Mouse (Mus musculus): ENCODE measurements around the gene Scn4b.

Gene Scn4b

GRCm38 (mm10) chr9:45126941-45127340 is 11.3 kb upstream of the Scn4b start:
- DNase-seq (ENCODE audit: low read depth), result no peak

GRCm38 (mm10) chr9:45130119-45130518 is 8.1 kb upstream of the Scn4b start:
- no peak for DNase-seq (ENCODE audit: low read depth)

DNA sequence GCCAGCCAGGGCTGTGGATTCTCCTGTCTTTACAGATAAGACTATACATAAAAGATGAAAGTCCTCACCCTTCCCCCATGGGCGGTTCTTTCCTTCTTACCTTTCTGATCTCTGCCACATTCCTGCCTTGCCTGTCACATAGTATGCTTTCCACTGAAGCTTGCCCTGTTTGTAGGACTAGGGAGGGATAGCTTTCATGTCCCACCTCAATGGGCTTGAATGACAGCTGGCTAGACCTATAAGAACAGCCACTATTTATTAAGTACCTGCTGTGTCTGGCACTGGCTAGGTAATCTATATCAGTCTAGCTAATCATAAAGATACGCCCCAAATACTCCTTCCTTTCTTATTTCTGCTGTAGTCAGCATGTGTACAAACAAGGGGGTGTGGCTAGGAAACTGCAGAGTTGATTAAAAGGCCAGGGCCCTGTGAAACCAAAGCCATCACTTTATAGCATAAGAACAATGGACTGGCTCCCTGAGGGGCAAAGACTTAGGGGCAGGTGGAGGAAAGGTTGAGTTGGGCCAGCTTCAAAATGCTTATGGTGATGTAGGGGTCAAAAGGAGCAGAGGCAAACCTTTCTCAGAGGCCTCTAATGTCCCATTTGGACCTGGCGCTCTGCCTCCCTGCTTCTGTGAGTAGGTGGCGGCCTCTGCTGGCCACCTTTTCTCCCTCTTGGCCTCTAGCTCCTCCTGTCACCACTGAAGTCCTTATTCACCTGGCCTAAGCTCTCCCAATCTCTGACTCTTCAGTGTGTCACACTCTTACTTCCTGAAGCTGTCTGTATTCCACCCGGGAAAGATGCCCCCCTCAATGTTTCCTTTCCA is 4.5 kb upstream of the Scn4b start:
- no peak for DNase-seq (ENCODE audit: low read depth)

GRCm38 (mm10) chr9:45136442-45137169 is 1.6 kb upstream of the Scn4b start:
- no peak for DNase-seq (ENCODE audit: low read depth)

DNA sequence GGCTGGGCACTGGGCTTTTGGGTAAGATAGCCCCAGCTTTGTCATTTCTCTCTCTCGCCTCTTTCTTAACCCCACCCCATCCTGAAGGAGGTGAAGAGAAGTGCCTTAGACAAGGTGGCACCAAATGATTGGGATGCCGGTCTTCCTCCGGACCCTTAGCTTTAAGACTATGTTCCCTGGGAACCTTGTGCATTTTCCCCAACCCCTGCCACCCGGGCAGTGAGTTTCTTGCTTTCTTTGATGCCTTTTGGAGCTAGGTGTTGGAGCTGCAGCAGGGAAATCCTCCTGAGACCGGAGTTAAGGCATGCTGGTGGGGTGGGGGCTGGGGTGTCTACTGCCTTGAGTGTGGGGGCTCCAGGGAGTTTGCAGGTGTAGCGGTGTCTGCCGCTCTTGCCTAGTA is 887 bp downstream of the Scn4b start:
- DNase-seq (ENCODE audit: low read depth), result no peak

GRCm38 (mm10) chr9:45140945-45141344 is 2.8 kb downstream of the Scn4b start:
- no peak for DNase-seq (ENCODE audit: low read depth)

- no peak for DNase-seq (ENCODE audit: low read depth)
These were observed 4.5 kb downstream of the Scn4b start for GRCm38 (mm10) chr9:45142686-45143085.

GRCm38 (mm10) chr9:45145533-45146266 is 7.5 kb downstream of the Scn4b start:
- DNase-seq (ENCODE audit: low read depth), result no peak

- DNase-seq (ENCODE audit: low read depth), result no peak
These were observed 8.0 kb downstream of the Scn4b start for GRCm38 (mm10) chr9:45146267-45146597.

DNA sequence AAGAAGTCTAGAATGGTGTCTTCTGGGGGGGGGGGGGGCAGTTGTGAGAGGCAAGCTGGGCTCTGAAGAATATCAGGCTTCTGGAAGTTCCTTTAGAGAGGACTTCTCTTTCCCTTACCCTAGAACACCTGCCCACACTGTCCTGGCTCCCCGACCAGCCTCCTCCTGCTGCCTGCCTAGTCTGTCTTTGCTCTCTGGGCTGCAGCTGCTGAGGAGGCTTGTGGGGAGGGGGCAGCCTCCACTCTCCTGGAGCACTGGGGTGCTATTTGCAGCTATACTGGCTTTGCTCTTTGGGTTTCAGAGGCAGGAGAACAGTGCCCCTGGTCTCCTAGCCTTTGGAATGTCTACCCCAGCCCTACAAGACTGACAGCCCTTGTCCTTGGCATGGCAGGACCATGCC is 12.7 kb downstream of the Scn4b start:
- DNase-seq (ENCODE audit: low read depth), result no peak

- DNase-seq (ENCODE audit: low read depth), result no peak
These were observed 15.2 kb downstream of the Scn4b start for GRCm38 (mm10) chr9:45153361-45153760.

GRCm38 (mm10) chr9:45167903-45168302 is 29.7 kb downstream of the Scn4b start:
- DNase-seq (ENCODE audit: low read depth), result no peak

DNA sequence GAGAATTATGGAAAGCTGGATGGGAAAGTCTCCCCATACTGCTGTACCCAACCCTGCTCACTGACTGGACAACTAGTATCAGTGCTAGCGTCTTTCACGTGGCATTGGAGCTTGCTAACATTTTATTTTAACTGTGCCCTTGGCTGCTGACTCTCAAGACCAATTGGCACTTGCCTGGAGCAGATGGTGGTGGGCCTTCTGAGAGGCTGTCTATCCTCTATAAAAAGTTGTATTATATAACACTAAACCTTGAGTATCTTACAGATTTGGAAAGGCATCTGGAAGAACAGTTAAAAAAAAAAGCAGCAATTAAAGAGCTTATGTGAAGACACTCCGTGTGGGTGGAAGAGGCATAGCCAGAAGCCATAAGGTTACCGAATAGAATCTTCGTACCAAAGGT is 32.0 kb downstream of the Scn4b start:
- DNase-seq (ENCODE audit: low read depth), result no peak

GRCm38 (mm10) chr9:45171073-45171610 is 32.9 kb downstream of the Scn4b start:
- DNase-seq (ENCODE audit: low read depth), result no peak

- DNase-seq (ENCODE audit: low read depth), result no peak
These were observed 35.3 kb downstream of the Scn4b start for GRCm38 (mm10) chr9:45173475-45173874.

- DNase-seq (ENCODE audit: low read depth), result no peak
These were observed 41.1 kb downstream of the Scn4b start for GRCm38 (mm10) chr9:45179282-45179681.

DNA sequence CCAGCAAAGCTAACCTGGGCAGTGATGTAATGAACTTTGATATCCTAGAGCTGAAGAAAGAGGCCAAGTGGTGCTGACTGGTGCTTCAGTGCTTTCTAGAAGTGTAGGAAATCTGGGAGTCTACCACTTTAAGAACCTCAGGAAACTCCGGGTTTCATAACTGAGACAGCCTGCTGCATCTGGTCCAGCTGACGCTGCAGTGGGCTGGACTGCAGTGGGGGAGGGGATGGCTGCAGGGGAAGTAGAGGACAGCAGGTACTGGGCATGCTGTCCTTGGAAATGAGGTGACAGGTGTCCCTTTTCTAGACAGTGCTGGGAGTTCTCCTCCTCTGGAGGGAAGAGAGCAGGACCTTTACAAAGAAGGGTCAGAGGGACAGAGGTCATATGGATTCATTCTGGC is 43.6 kb downstream of the Scn4b start, which contains the start of gene BC049352:
TSS of gene BC049352 (plus strand) at position 238 of the 400 bp plus-strand sequence.
- DNase-seq (ENCODE audit: low read depth), result no peak

DNA sequence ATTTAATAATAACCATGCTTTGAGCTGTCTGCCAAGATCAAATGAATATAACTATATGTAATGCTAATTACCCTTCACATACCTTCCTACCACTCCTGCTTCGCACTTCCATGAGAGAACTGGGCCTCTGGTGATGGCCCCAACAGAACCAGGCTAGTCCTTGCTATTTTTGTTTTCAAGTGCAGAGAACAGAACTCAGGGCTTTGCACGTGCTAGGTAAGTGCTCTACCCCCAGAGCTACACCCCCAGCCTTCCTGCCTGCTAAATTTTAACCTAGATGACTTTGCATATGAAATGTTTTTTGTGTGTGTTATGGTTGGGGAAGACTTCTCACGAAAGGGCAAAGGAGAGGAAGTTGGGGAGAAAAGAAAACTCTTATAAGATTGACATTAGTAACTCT is 44.3 kb downstream of the Scn4b start:
- no peak for DNase-seq (ENCODE audit: low read depth)

DNA sequence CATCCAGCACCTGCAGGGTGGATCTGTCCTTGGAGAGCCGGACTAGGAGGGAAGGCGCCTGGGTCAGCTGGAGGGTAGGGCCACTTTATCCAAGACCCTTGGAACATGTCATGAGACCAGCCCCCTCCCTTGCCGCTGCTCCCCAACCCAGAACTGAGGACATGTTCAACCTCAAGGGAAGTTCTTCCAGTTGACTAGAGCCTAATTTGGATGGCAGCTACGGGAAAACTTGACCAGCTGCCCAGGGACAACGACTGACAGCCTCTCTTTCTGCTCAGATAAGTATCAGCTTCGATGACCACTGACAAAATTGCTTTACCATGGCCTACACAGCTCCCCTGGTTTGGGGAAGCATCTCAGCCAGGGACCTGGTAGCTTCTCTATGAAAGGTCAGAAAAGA is 45.1 kb downstream of the Scn4b start:
- DNase-seq (ENCODE audit: low read depth), result no peak

- DNase-seq (ENCODE audit: low read depth), result no peak
These were observed 47.1 kb downstream of the Scn4b start for GRCm38 (mm10) chr9:45185250-45185649.

- DNase-seq (ENCODE audit: low read depth), result no peak
These were observed 50.7 kb downstream of the Scn4b start for GRCm38 (mm10) chr9:45188570-45189563.
